Mouse (Mus musculus) spleen, adult 2 months (tissue): Measurements from ENCODE around the gene Gm28102.
"Not testable (repeated sequence)": the region's sequence is repeated elsewhere in the genome, so short reads cannot be mapped to it uniquely, and the experiment has no call there.

Source experiments
- CTCF ChIP-seq: fragments of 200-500 bp; IDR thresholded peaks from 2 replicates; pipeline ENCODE4 v1.5.1; 2011; ENCODE audit warnings: mild to moderate bottlenecking, inconsistent platforms; ENCODE audit not compliant: insufficient read depth, insufficient read length, insufficient replicate concordance; ENCODE audit errors: extremely low read depth
- POLR2A ChIP-seq: fragments of 200-500 bp; IDR thresholded peaks from 2 replicates; pipeline ENCODE4 v1.6.1; 2011; ENCODE audit warnings: low read depth, low read length, inconsistent platforms

DNA sequence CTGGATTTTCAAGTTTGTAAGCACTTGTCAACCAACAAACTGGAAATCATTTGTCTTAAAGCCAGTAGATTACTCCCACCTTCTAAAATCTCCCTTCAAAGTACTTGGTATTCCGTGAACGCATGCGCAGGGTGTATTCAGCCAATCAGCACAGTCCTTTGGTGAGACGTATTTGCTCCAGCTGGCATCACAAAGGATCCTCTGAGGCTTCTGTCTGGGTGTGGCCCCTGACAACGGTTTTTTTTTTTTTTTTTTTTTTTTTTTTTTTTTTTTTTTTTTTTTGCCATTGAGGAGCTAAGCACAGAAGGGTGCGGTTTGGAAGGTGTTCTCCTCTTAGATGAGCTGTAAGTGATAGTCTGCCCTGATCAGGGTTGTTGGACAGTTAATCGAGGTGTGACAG, at the start of gene Gm28102:
- not testable (repeated sequence) for TF ChIP-seq CTCF, POLR2A
